Mouse (Mus musculus) forebrain, embryonic 15.5 days (tissue): ENCODE measurements at regions not wholly inside any gene's neighbourhood (a gene's known extent, or its start where the extent isn't known, plus 50 kb on each side); places are given as distances from the start of the nearest gene placed in this dataset.

Experiments used
- ATAC-seq: fragments of 200-750 bp; cut with Nextera tagmentation; replicated peaks from 2 replicates; pipeline ENCODE4 v1.8.0; 2017; ENCODE audit warnings: mild to moderate bottlenecking, moderate TSS enrichment, moderate library complexity
- H3K27ac ChIP-seq: fragments of 300-500 bp; sonication (generic); replicated peaks from 2 replicates; pipeline ENCODE4 v1.5.1; 2015; ENCODE audit warnings: mild to moderate bottlenecking, inconsistent platforms
- H3K27me3 ChIP-seq: fragments of 300-500 bp; sonication (generic); 2 replicates; pipeline ENCODE4 v1.6.1; 2015; ENCODE audit warnings: inconsistent platforms
- H3K36me3 ChIP-seq: fragments of 300-500 bp; sonication (generic); 2 replicates; pipeline ENCODE4 v1.6.1; 2015; ENCODE audit warnings: mild to moderate bottlenecking, inconsistent platforms
- H3K4me1 ChIP-seq: fragments of 300-500 bp; sonication (generic); 2 replicates; pipeline ENCODE4 v1.6.1; 2015; ENCODE audit warnings: inconsistent platforms
- H3K4me2 ChIP-seq: fragments of 300-500 bp; sonication (generic); replicated peaks from 2 replicates; pipeline ENCODE4 v1.6.1; 2015; ENCODE audit warnings: mild to moderate bottlenecking, inconsistent platforms
- H3K4me3 ChIP-seq: fragments of 300-500 bp; sonication (generic); 2 replicates; pipeline ENCODE4 v1.5.1; 2015; ENCODE audit warnings: mild to moderate bottlenecking, inconsistent platforms
- H3K9ac ChIP-seq: fragments of 300-500 bp; sonication (generic); replicated peaks from 2 replicates; pipeline ENCODE4 v1.6.1; 2015; ENCODE audit warnings: mild to moderate bottlenecking, inconsistent platforms
- H3K9me3 ChIP-seq: fragments of 300-500 bp; sonication (generic); 2 replicates; pipeline ENCODE4 v1.6.1; 2016; ENCODE audit warnings: inconsistent platforms
- WGBS: fragments of 180-500 bp; shearing (Covaris S2); methylation state at CpG from one replicate; pipeline ENCODE4 v1.1.7; 2015; ENCODE audit warnings: mixed read lengths; 5-methylcytosine and 5-hydroxymethylcytosine counted together

GRCm38 (mm10) chr15:31869100-31869499 is 267.4 kb downstream of the Fam173b start:
- Histone ChIP-seq H3K4me1 (no peaks in the 10 kb centered on the region), H3K4me2 (no peak overlapping the region), H3K27ac (no peak overlapping the region), H3K36me3 (no peaks in the 10 kb centered on the region), H3K27me3 (no peaks in the 10 kb centered on the region), H3K4me3 (no peak overlapping the region), H3K9ac (no peak overlapping the region), H3K9me3 (no peaks in the 10 kb centered on the region)
- 87% methylated on average over 3 of the region's 3 CpGs for WGBS
- ATAC-seq = no peak

- Histone ChIP-seq H3K4me1 (no peaks in the 10 kb centered on the region), H3K27ac (no peak overlapping the region), H3K9me3 (no peaks in the 10 kb centered on the region), H3K27me3 (no peaks in the 10 kb centered on the region), H3K9ac (no peak overlapping the region), H3K36me3 (no peaks in the 10 kb centered on the region), H3K4me3 (no peak overlapping the region), H3K4me2 (no peak overlapping the region)
- ATAC-seq = no peak
- 75% methylated on average over 14 of the region's 14 CpGs for WGBS
Observed at GRCm38 (mm10) chr15:31869673-31870417, 268.2 kb downstream of the Fam173b start.

GRCm38 (mm10) chr15:31875436-31875835 is 273.8 kb downstream of the Fam173b start:
- WGBS = 89% methylated on average over 2 of the region's 2 CpGs
- H3K36me3 ChIP-seq = no peaks in the 10 kb centered on the region
- H3K9me3 ChIP-seq = no peaks in the 10 kb centered on the region
- no peak overlapping the region for H3K27ac ChIP-seq
- H3K27me3 ChIP-seq = no peaks in the 10 kb centered on the region
- H3K4me2 ChIP-seq = no peak overlapping the region
- no peaks in the 10 kb centered on the region for H3K4me1 ChIP-seq
- no peak for ATAC-seq
- no peak overlapping the region for H3K4me3 ChIP-seq
- H3K9ac ChIP-seq = no peak overlapping the region

- no peaks in the 10 kb centered on the region for H3K9me3 ChIP-seq
- H3K9ac ChIP-seq = no peak overlapping the region
- no peaks in the 10 kb centered on the region for H3K36me3 ChIP-seq
- no peak overlapping the region for H3K4me3 ChIP-seq
- H3K4me2 ChIP-seq = no peak overlapping the region
- no peaks in the 10 kb centered on the region for H3K4me1 ChIP-seq
- no peak for ATAC-seq
- H3K27ac ChIP-seq = no peak overlapping the region
- H3K27me3 ChIP-seq = no peaks in the 10 kb centered on the region
- WGBS = 92% methylated on average over 9 of the region's 9 CpGs
Observed at GRCm38 (mm10) chr15:31880479-31880878, 278.8 kb downstream of the Fam173b start.

GRCm38 (mm10) chr15:31882331-31882730 is 280.7 kb downstream of the Fam173b start:
- no peaks in the 10 kb centered on the region for H3K36me3 ChIP-seq
- no peaks in the 10 kb centered on the region for H3K9me3 ChIP-seq
- no peak for ATAC-seq
- no peak overlapping the region for H3K4me3 ChIP-seq
- H3K9ac ChIP-seq = no peak overlapping the region
- H3K27me3 ChIP-seq = no peaks in the 10 kb centered on the region
- H3K27ac ChIP-seq = no peak overlapping the region
- WGBS = 74% methylated on average over 5 of the region's 5 CpGs
- H3K4me2 ChIP-seq = no peak overlapping the region
- no peaks in the 10 kb centered on the region for H3K4me1 ChIP-seq

- Histone ChIP-seq H3K27ac (no peak overlapping the region), H3K36me3 (no peaks in the 10 kb centered on the region), H3K4me1 (no peaks in the 10 kb centered on the region), H3K9me3 (no peaks in the 10 kb centered on the region), H3K4me3 (no peak overlapping the region), H3K27me3 (no peaks in the 10 kb centered on the region), H3K9ac (no peak overlapping the region), H3K4me2 (no peak overlapping the region)
- WGBS = 84% methylated on average over 9 of the region's 9 CpGs
- no peak for ATAC-seq
Observed at GRCm38 (mm10) chr15:31883516-31883915, 281.9 kb downstream of the Fam173b start.

- no peaks in the 10 kb centered on the region for H3K9me3 ChIP-seq
- 11% methylated on average over 13 of the region's 13 CpGs for WGBS
- H3K4me2 ChIP-seq = no peak overlapping the region
- no peaks in the 10 kb centered on the region for H3K27me3 ChIP-seq
- H3K4me3 ChIP-seq = no peak overlapping the region
- H3K9ac ChIP-seq = no peak overlapping the region
- peak; percentile 81 for ATAC-seq
- H3K36me3 ChIP-seq = no peaks in the 10 kb centered on the region
- H3K27ac ChIP-seq = no peak overlapping the region
- peaks cover 8% of the 10 kb centered on the region for H3K4me1 ChIP-seq
Observed at GRCm38 (mm10) chr15:31898904-31899650, 278.0 kb upstream of the Tas2r119 start.

- no peaks in the 10 kb centered on the region for H3K27me3 ChIP-seq
- H3K27ac ChIP-seq = no peak overlapping the region
- no peak overlapping the region for H3K4me2 ChIP-seq
- no peaks in the 10 kb centered on the region for H3K9me3 ChIP-seq
- ATAC-seq = no peak
- WGBS = 72% methylated on average over 4 of the region's 4 CpGs
- H3K4me3 ChIP-seq = no peak overlapping the region
- no peak overlapping the region for H3K9ac ChIP-seq
- no peaks in the 10 kb centered on the region for H3K36me3 ChIP-seq
- H3K4me1 ChIP-seq = peaks cover 8% of the 10 kb centered on the region
Observed at GRCm38 (mm10) chr15:31900325-31900724, 276.8 kb upstream of the Tas2r119 start.

GRCm38 (mm10) chr15:31908432-31908831 is 268.7 kb upstream of the Tas2r119 start:
- 88% methylated on average over 9 of the region's 9 CpGs for WGBS

GRCm38 (mm10) chr15:31911978-31912377 is 265.1 kb upstream of the Tas2r119 start:
- WGBS = 98% methylated on average over 3 of the region's 3 CpGs
- no peak for ATAC-seq
- Histone ChIP-seq H3K9ac (no peak overlapping the region), H3K4me2 (no peak overlapping the region), H3K4me1 (no peaks in the 10 kb centered on the region), H3K4me3 (no peak overlapping the region), H3K9me3 (no peaks in the 10 kb centered on the region), H3K36me3 (no peaks in the 10 kb centered on the region), H3K27ac (no peak overlapping the region), H3K27me3 (no peaks in the 10 kb centered on the region)

More at GRCm38 (mm10) chr15:31908432-31908831, 268.7 kb upstream of the Tas2r119 start:
- Histone ChIP-seq H3K4me2 (no peak overlapping the region), H3K27ac (no peak overlapping the region), H3K9me3 (no peaks in the 10 kb centered on the region), H3K36me3 (no peaks in the 10 kb centered on the region), H3K9ac (no peak overlapping the region), H3K27me3 (no peaks in the 10 kb centered on the region), H3K4me1 (no peaks in the 10 kb centered on the region), H3K4me3 (no peak overlapping the region)
- no peak for ATAC-seq

GRCm38 (mm10) chr15:31921485-31921884 is 255.6 kb upstream of the Tas2r119 start:
- Histone ChIP-seq H3K36me3 (no peaks in the 10 kb centered on the region), H3K27me3 (no peaks in the 10 kb centered on the region), H3K4me2 (no peak overlapping the region), H3K27ac (no peak overlapping the region), H3K4me3 (no peak overlapping the region), H3K9me3 (no peaks in the 10 kb centered on the region), H3K9ac (no peak overlapping the region), H3K4me1 (no peaks in the 10 kb centered on the region)
- WGBS = 68% methylated on average over 3 of the region's 3 CpGs
- ATAC-seq = no peak

GRCm38 (mm10) chr15:31960301-31960700 is 216.8 kb upstream of the Tas2r119 start:
- no peak for ATAC-seq
- H3K36me3 ChIP-seq = no peaks in the 10 kb centered on the region
- H3K9ac ChIP-seq = no peak overlapping the region
- H3K4me2 ChIP-seq = no peak overlapping the region
- no peak overlapping the region for H3K4me3 ChIP-seq
- no peaks in the 10 kb centered on the region for H3K9me3 ChIP-seq
- WGBS = 82% methylated on average over 4 of the region's 4 CpGs
- no peaks in the 10 kb centered on the region for H3K27me3 ChIP-seq
- no peaks in the 10 kb centered on the region for H3K4me1 ChIP-seq
- H3K27ac ChIP-seq = no peak overlapping the region
